Comparison of ENCODE assay signal across 11 mouse cellular contexts in the genomic region with DNA sequence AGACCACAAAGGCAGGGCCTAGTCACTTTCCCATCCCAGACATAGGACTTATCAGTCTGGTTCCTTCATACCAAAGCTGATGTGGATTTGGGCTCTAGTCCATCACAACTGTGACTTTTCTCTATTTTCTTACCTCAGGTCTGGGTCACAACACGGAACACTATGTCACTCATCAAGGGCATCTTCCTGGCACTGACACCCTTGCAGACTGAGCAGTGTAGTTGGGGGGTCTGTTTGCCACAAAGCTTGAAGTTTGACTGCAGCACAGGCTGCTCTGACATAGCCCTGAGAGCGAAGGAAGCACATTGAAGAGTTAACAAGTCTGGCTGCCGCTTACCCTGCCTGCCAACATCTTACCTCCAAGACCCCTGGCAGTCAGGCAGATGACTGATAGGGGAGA. TPM values are rescaled to one million over a fixed set of nuclear protein-coding genes. Genes with fewer than 3 reads are reported as not detected.
DNase-seq lines count a peak whose midpoint lies in the region; ATAC-seq and TF ChIP-seq lines count a peak whose summit lies in the region.
"Had no signal": no experiment of that assay in that cellular context is flagged by ENCODE, and none has a peak within 500 bp of the region (broad histone marks: within the 10 kb centered on the region; RNA-seq: fewer than 3 reads in every experiment).

No protein-coding gene starts in this region.

- TF ChIP-seq POLR2A in MEL (IDR thresholded peaks at IDR 0.05; ENCODE audit: control insufficient read depth in 1 of 2, insufficient read depth in 1 of 2, low read depth in 1 of 2, low read length in 2 of 2, poor library complexity in 1 of 2): no peak

- peaks cover 21 to 37% of the 10 kb centered on the region in 2 experiments for H3K4me1 ChIP-seq in heart, embryonic 14.5 days (ENCODE audit: control insufficient read depth in 2 of 2, insufficient read depth in 2 of 2, low read length in 2 of 2)
- H3K4me1 ChIP-seq in MEL (ENCODE audit: control insufficient read depth in 1 of 2, insufficient read depth in 2 of 2, low read length in 2 of 2): peaks cover 2 to 37% of the 10 kb centered on the region in 2 experiments; a peak in 3 of 4 replicates
- peaks cover 27% of the 10 kb centered on the region for H3K4me1 ChIP-seq in forebrain, postnatal 0 days (ENCODE audit: insufficient read depth)
- H3K4me1 ChIP-seq in liver, embryonic 15.5 days (replicated peaks): peaks cover 55% of the 10 kb centered on the region

- no peak for TF ChIP-seq EP300 in MEL (IDR thresholded peaks at IDR 0.05; ENCODE audit: low read depth in 1 of 2, low read length in 2 of 2)

- no peak for ATAC-seq in heart, embryonic 14.5 days (ENCODE audit: insufficient number of reproducible peaks, insufficient read depth, low FRiP score, low read depth)
- no peak for ATAC-seq in forebrain, postnatal 0 days
- no peak for ATAC-seq in liver, embryonic 15.5 days (ENCODE audit: insufficient read depth)
- ATAC-seq: activated CD4-positive, CD25-positive, alpha-beta regulatory T cell, adult 4 months had no signal

- no peaks in the 10 kb centered on the region for H3K9me3 ChIP-seq in heart, embryonic 14.5 days (ENCODE audit: control insufficient read depth, low read length)
- no peaks in the 10 kb centered on the region for H3K9me3 ChIP-seq in MEL (replicated peaks; ENCODE audit: insufficient read depth, low read length)
- no peaks in the 10 kb centered on the region for H3K9me3 ChIP-seq in forebrain, postnatal 0 days (ENCODE audit: low read length)
- H3K9me3 ChIP-seq in liver, embryonic 15.5 days (replicated peaks): no peaks in the 10 kb centered on the region

- peak overlapping the region; percentile 5; the same call in 1 of the 2 replicates for H3K4me2 ChIP-seq in heart, embryonic 14.5 days (ENCODE audit: low read length)
- peak overlapping the region; percentile 33 for H3K4me2 ChIP-seq in forebrain, postnatal 0 days (ENCODE audit: low read depth)
- peak overlapping the region; percentile 31 for H3K4me2 ChIP-seq in liver, embryonic 15.5 days

- TF ChIP-seq RAD21 in MEL (IDR thresholded peaks at IDR 0.05; ENCODE audit: low read depth, low read length): no peak

- H3K79me2 ChIP-seq in MEL (ENCODE audit: control insufficient read depth, insufficient read depth, low read length, poor library complexity): peaks cover 36% of the 10 kb centered on the region

- DNase-seq in heart, postnatal 4 days: no peak
- peak; percentile 41 for DNase-seq in MEL (ENCODE audit: low read depth, low spot score)
- no peak for DNase-seq in forebrain, postnatal 0 days
- DNase-seq in urinary bladder, adult 18-20 months (ENCODE audit: low spot score in 2 of 2): no peak
- DNase-seq in cerebellum, adult 9-11 months: no peak
- DNase-seq in left cerebral cortex, adult 18-20 months (ENCODE audit: low spot score in 2 of 2): no peak
- DNase-seq: cerebellum, adult 9-10 months; kidney, postnatal 4 days had no signal

- 68% methylated on average over 3 of the region's 3 CpGs for WGBS in heart, embryonic 14.5 days
- 78% methylated on average over 3 of the region's 3 CpGs for WGBS in forebrain, postnatal 0 days
- 78% methylated on average over 3 of the region's 3 CpGs for WGBS in liver, embryonic 15.5 days (ENCODE audit: insufficient replicate concordance)

- no peak overlapping the region for H3K4me3 ChIP-seq in heart, embryonic 14.5 days (ENCODE audit: control insufficient read depth in 1 of 2, insufficient read depth in 1 of 2, low read depth in 1 of 2, low read length in 2 of 2)
- no peak overlapping the region for H3K4me3 ChIP-seq in MEL (ENCODE audit: control insufficient read depth in 1 of 2, insufficient read depth in 1 of 2, low read depth in 2 of 2, low read length in 2 of 2)
- no peak overlapping the region for H3K4me3 ChIP-seq in forebrain, postnatal 0 days (ENCODE audit: low read depth, low read length)
- H3K4me3 ChIP-seq in liver, embryonic 15.5 days (replicated peaks): no peak overlapping the region; the same call in 1 of the 2 replicates

- peaks cover 68% of the 10 kb centered on the region for H3K36me3 ChIP-seq in heart, embryonic 14.5 days (ENCODE audit: control insufficient read depth, insufficient read depth, low read length)
- peaks cover 5 to 36% of the 10 kb centered on the region in 2 experiments; a peak in 3 of 4 replicates for H3K36me3 ChIP-seq in MEL (ENCODE audit: control insufficient read depth in 1 of 2, insufficient read depth in 2 of 2, low read length in 2 of 2)
- peaks cover 48% of the 10 kb centered on the region for H3K36me3 ChIP-seq in forebrain, postnatal 0 days (ENCODE audit: insufficient read depth)
- H3K36me3 ChIP-seq in liver, embryonic 15.5 days (replicated peaks): peaks cover 73% of the 10 kb centered on the region

- H3K27me3 ChIP-seq in heart, embryonic 14.5 days (ENCODE audit: control insufficient read depth, insufficient read depth, low read length): no peaks in the 10 kb centered on the region
- no peaks in the 10 kb centered on the region for H3K27me3 ChIP-seq in MEL (ENCODE audit: control insufficient read depth in 1 of 2, insufficient read depth in 2 of 2, low read length in 2 of 2)
- H3K27me3 ChIP-seq in forebrain, postnatal 0 days (ENCODE audit: insufficient read depth, low read length): no peaks in the 10 kb centered on the region
- H3K27me3 ChIP-seq in liver, embryonic 15.5 days: no peaks in the 10 kb centered on the region

- no peak for TF ChIP-seq CTCF in MEL (IDR thresholded peaks at IDR 0.05 in 2 of 3, conservative IDR thresholded peaks at IDR 0.05 in 1 of 3; ENCODE audit: control insufficient read depth in 1 of 3, insufficient read depth in 1 of 3, low read depth in 2 of 3, low read length in 3 of 3, poor library complexity in 1 of 3, severe bottlenecking in 1 of 3)
- no peak for TF ChIP-seq CTCF in forebrain, postnatal 0 days (IDR thresholded peaks at IDR 0.05; ENCODE audit: low read depth)

- H3K9ac ChIP-seq in heart, embryonic 14.5 days (ENCODE audit: low read length): peak overlapping the region; percentile 21; the same call in 1 of the 2 replicates
- H3K9ac ChIP-seq in MEL (ENCODE audit: control insufficient read depth, low read depth, low read length, poor library complexity, severe bottlenecking): no peak overlapping the region
- no peak overlapping the region for H3K9ac ChIP-seq in forebrain, postnatal 0 days
- H3K9ac ChIP-seq in liver, embryonic 15.5 days: no peak overlapping the region

- no peak overlapping the region for H3K27ac ChIP-seq in heart, embryonic 14.5 days (replicated peaks in 1 of 2; ENCODE audit: control insufficient read depth in 1 of 2, insufficient read depth in 1 of 2, low read depth in 2 of 2, low read length in 2 of 2)
- no peak overlapping the region; the same call in 1 of the 2 replicates for H3K27ac ChIP-seq in MEL (ENCODE audit: control insufficient read depth, low read depth, low read length)
- no peak overlapping the region for H3K27ac ChIP-seq in forebrain, postnatal 0 days (ENCODE audit: low read depth, low read length)
- H3K27ac ChIP-seq in liver, embryonic 15.5 days (replicated peaks): 0 out of 2 replicates have a peak overlapping the region, but pooled peaks have one; percentile 38

TF ChIP-seq in MEL, 35 proteins besides CTCF, POLR2A, EP300 and RAD21:
- TF ChIP-seq ZMIZ1 (IDR thresholded peaks at IDR 0.05; ENCODE audit: low read depth, low read length) (no peak), ZKSCAN1 (IDR thresholded peaks at IDR 0.05; ENCODE audit: low read depth, low read length) (no peak), HCFC1 (IDR thresholded peaks at IDR 0.05; ENCODE audit: low read depth, low read length) (no peak), CHD1 (IDR thresholded peaks at IDR 0.05; ENCODE audit: low read depth, low read length) (no peak), E2F4 (IDR thresholded peaks at IDR 0.05; ENCODE audit: borderline replicate concordance, low read depth, low read length) (no peak), USF1 (IDR thresholded peaks at IDR 0.05; ENCODE audit: low read depth, low read length) (no peak), MYC (IDR thresholded peaks at IDR 0.05; ENCODE audit: low read depth, low read length) (no peak), TCF12 (IDR thresholded peaks at IDR 0.05; ENCODE audit: low read depth, low read length) (no peak), KAT2A (conservative IDR thresholded peaks at IDR 0.05; ENCODE audit: low read depth, low read length) (no peak), MAZ (IDR thresholded peaks at IDR 0.05; ENCODE audit: low read depth, low read length) (no peak), MAX (IDR thresholded peaks at IDR 0.05; ENCODE audit: low read length) (no peak), GABPA (IDR thresholded peaks at IDR 0.05; ENCODE audit: low read depth, low read length) (no peak), NELFE (IDR thresholded peaks at IDR 0.05; ENCODE audit: low read depth, low read length) (no peak)

RNA-seq across cellular contexts. Expression of a gene that starts 4.1 kb away (rescaled TPM):
- 8.7 and 9.2 TPM in 2 replicates for polyA plus RNA-seq in heart, embryonic 14.5 days (2014; fragmentation: Nextera tagmentation; extraction: Ambion mirVana)
- 10 to 100 TPM; 21.6 to 26.1 TPM for total RNA-seq in heart, postnatal 4 days (2021)
- total RNA-seq in MEL (2012; rRNA removed): 23.3 and 29.7 TPM in 2 replicates
- 10 to 100 TPM in 1 of 2 experiments, not detected in 1; 42.2 TPM for polyA plus RNA-seq in MEL (2012; ENCODE audit: insufficient read depth in 1 of 2, insufficient read length in 2 of 2, low read depth in 1 of 2, low replicate concordance in 2 of 2, missing spikeins in 1 of 2)
- total RNA-seq in forebrain, postnatal 0 days (2014; rRNA removed): 82.4 and 83.5 TPM in 2 replicates
- polyA plus RNA-seq in forebrain, postnatal 0 days (2015; fragmentation: Nextera tagmentation; extraction: Ambion mirVana): 15.8 and 16.8 TPM in 2 replicates
- 2.6 and 3.1 TPM in 2 replicates for polyA plus RNA-seq in liver, embryonic 15.5 days (2015; fragmentation: Nextera tagmentation; extraction: Ambion mirVana)
- total RNA-seq in left cerebral cortex, adult 18-20 months (2021): 10 to 100 TPM; 56.2 to 60.2 TPM

RNA-seq across cellular contexts. Expression of a gene that starts 8.7 kb away (rescaled TPM):
- 153 and 189 TPM in 2 replicates for polyA plus RNA-seq in heart, embryonic 14.5 days (2014; fragmentation: Nextera tagmentation; extraction: Ambion mirVana)
- total RNA-seq in heart, postnatal 4 days (2021): 100 to 1,000 TPM; 137 to 160 TPM
- total RNA-seq in MEL (2012; rRNA removed): 209 and 316 TPM in 2 replicates
- 100 to 1,000 TPM in 1 of 2 experiments, not detected in 1; 289 TPM for polyA plus RNA-seq in MEL (2012; ENCODE audit: insufficient read depth in 1 of 2, insufficient read length in 2 of 2, low read depth in 1 of 2, low replicate concordance in 2 of 2, missing spikeins in 1 of 2)
- total RNA-seq in forebrain, postnatal 0 days (2014; rRNA removed): 49.5 and 61.9 TPM in 2 replicates
- 135 and 151 TPM in 2 replicates for polyA plus RNA-seq in forebrain, postnatal 0 days (2015; fragmentation: Nextera tagmentation; extraction: Ambion mirVana)
- 135 and 152 TPM in 2 replicates for polyA plus RNA-seq in liver, embryonic 15.5 days (2015; fragmentation: Nextera tagmentation; extraction: Ambion mirVana)
- total RNA-seq in left cerebral cortex, adult 18-20 months (2021): 100 to 1,000 TPM; 130 to 147 TPM
